Mouse (Mus musculus): Measurements from ENCODE around the gene Pex1.

GRCm38 (mm10) chr5:3574825-3575224, 21.0 kb upstream of the Pex1 start:
- TF ChIP-seq CTCF (IDR thresholded peaks at IDR 0.05; ENCODE audit: low read depth, low read length) (no peak), POLR2A (IDR thresholded peaks at IDR 0.05; ENCODE audit: extremely low read depth, insufficient read depth, low read length) (no peak)

Measured in liver, adult 2 months (tissue).